Mouse (Mus musculus) bone marrow macrophage, adult 2 months (primary cell): ENCODE results near the gene Tmem179b.

Experiments used
- CTCF ChIP-seq: IDR thresholded peaks from 2 replicates; pipeline ENCODE4 v1.5.1; 2012; ENCODE audit warnings: low read depth, mild to moderate bottlenecking, low read length, moderate library complexity
- POLR2A ChIP-seq: IDR thresholded peaks from 2 replicates; pipeline ENCODE4 v1.6.1; 2012; ENCODE audit warnings: mild to moderate bottlenecking, low read depth, low read length, borderline replicate concordance

DNA sequence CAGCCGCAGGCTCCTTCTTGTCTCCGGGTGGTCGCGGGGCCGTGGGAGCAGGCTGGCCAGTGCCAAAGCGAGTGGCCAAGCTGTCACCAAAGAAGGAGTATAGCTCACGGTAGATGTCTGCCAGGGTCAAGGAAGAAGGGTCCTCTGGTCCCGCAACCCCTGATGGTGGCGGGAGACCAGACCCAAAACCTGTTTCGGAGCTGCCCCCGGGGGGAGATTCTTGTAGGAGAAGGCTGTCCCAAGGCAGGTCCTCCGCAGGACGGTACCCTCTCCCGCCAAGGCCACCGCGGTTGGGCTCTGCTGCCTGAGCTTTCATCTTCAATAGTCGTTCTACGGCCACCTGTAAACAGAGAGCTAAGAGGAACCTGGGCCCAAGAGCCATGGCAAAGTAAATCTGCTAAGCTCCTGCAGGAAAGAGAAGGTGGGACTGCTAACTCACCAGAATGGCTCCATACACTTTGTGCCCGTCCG, 719 bp upstream of the Tmem179b start:
- TF ChIP-seq CTCF (no peak), POLR2A (no peak)
